Mouse (Mus musculus) limb, embryonic 14.5 days (tissue): ENCODE data around the gene Gm43738. TPM values are rescaled to one million over a fixed set of nuclear protein-coding genes. Genes with fewer than 3 reads are reported as not detected.
A peak's percentile ranks its signal among the peaks of the same experiment; 100 is the strongest.

Experiments
- ATAC-seq: fragments of 200-750 bp; cut with Nextera tagmentation; 2 replicates; pipeline ENCODE4 v1.8.0; 2017; ENCODE audit warnings: low read depth, moderate number of reproducible peaks, moderate TSS enrichment; ENCODE audit not compliant: low FRiP score
- DNase-seq: peaks from one replicate; pipeline ENCODE4 v3.0.0-alpha.2; 2015; ENCODE audit warnings: low spot score
- H3K27ac ChIP-seq: fragments of 300-500 bp; sonication (generic); replicated peaks from 2 replicates; pipeline ENCODE4 v1.5.1; 2014; ENCODE audit warnings: low read depth, mild to moderate bottlenecking, low read length, moderate library complexity, mixed read lengths
- H3K27me3 ChIP-seq: fragments of 300-500 bp; sonication (generic); 2 replicates; pipeline ENCODE4 v1.6.1; 2014; ENCODE audit warnings: low read length, mixed read lengths; ENCODE audit not compliant: control insufficient read depth, insufficient read depth
- H3K36me3 ChIP-seq: fragments of 300-500 bp; sonication (generic); 2 replicates; pipeline ENCODE4 v1.6.1; 2014; ENCODE audit warnings: mild to moderate bottlenecking, low read length, moderate library complexity, mixed read lengths; ENCODE audit not compliant: control insufficient read depth, insufficient read depth
- H3K4me1 ChIP-seq: fragments of 300-500 bp; sonication (generic); 2 replicates; pipeline ENCODE4 v1.6.1; 2014; ENCODE audit warnings: antibody characterized with exemption, low read length, mixed read lengths; ENCODE audit not compliant: control insufficient read depth, insufficient read depth
- H3K4me2 ChIP-seq: fragments of 300-500 bp; sonication (generic); replicated peaks from 2 replicates; pipeline ENCODE4 v1.6.1; 2014; ENCODE audit warnings: low read depth, mild to moderate bottlenecking, low read length, moderate library complexity; ENCODE audit not compliant: severe bottlenecking
- H3K4me3 ChIP-seq: fragments of 300-500 bp; sonication (generic); replicated peaks from 2 replicates; pipeline ENCODE4 v1.5.1; 2014; ENCODE audit warnings: low read length
- H3K9ac ChIP-seq: fragments of 300-500 bp; sonication (generic); 2 replicates; pipeline ENCODE4 v1.6.1; 2014; ENCODE audit warnings: mild to moderate bottlenecking, low read depth, low read length, moderate library complexity; ENCODE audit not compliant: severe bottlenecking
- H3K9me3 ChIP-seq: fragments of 300-500 bp; sonication (generic); 2 replicates; pipeline ENCODE4 v1.6.1; 2016; ENCODE audit warnings: low read length; ENCODE audit not compliant: control insufficient read depth
- POLR2A ChIP-seq: fragments of 200-500 bp; IDR thresholded peaks from 2 replicates; pipeline ENCODE4 v1.8.0; 2012; ENCODE audit warnings: inconsistent platforms, mild to moderate bottlenecking, moderate library complexity, borderline replicate concordance; ENCODE audit not compliant: insufficient read depth, insufficient read length; ENCODE audit errors: extremely low read depth
- WGBS: fragments of 180-500 bp; shearing (Covaris S2); extraction: QIAGEN DNeasy Blood & Tissue Kit; methylation state at CpG from one replicate; pipeline ENCODE4 v1.1.7; 2014; 5-methylcytosine and 5-hydroxymethylcytosine counted together
- polyA plus RNA-seq, 2 experiments: library from polyadenylated mRNA; depleted of rRNA in 1 of 2; stranded (reverse) in 1 of 2; unstranded in 1 of 2; fragments of >200 nt; fragmentation: Nextera tagmentation in 1 of 2; extraction: Ambion mirVana in 1 of 2; gene quantifications; 2 replicates each; pipeline versions ENCODE4 v1.2.1 to v1.2.3; 2012 to 2014

The Gm43738 gene
- polyA plus RNA-seq, 2 experiments, result 0.03 TPM; not detected in 1

DNA sequence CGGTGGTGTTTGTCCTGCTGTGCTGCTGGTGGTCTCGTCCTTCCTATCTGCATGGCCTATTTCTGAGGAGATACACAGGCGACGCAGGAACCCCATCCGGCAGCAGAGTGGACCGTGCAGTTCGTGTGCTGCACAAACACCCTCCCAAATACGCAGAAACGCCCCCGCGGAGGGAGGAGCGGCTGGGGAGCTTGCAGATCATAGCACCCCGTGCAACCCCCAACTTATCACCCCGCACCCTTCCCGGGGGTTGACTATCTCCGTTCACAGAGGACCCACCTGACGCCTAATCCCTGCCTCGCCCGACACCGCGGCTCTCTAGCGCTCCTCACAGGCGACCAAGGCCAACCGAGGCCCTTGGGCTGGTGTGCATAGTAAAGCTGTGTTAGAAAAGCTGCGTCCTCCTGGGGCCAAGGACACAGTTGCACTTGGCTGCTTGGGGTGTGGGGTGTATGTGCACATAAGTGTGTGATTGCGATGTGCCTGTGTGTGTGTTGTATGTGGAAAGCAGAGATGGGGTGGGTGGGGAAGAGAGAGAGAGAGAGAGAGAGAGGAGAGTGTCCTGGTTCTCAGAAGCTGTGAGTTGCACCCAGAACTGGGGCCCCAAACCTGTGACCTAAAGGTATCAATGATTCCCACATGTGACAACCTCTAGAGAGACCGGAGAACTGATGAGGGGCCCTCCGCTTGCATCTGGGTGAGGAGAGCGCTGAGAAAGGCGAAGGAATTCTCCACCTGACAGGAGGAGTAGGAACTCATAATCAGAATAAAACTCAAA lies 31.6 kb upstream of the Gm43738 start:
- DNase-seq (no peak), ATAC-seq (peak; percentile 30; the same call in 1 of the 2 replicates)
- 14% methylated on average over 30 of the region's 30 CpGs for WGBS
- no peak for TF ChIP-seq POLR2A
- Histone ChIP-seq H3K4me1 (no peaks in the 10 kb centered on the region; the same call in 1 of the 2 replicates), H3K27me3 (no peaks in the 10 kb centered on the region), H3K36me3 (no peaks in the 10 kb centered on the region), H3K9ac (peak overlapping the region; percentile 48), H3K9me3 (no peaks in the 10 kb centered on the region), H3K4me2 (peak overlapping the region; percentile 54), H3K4me3 (peak overlapping the region; percentile 32), H3K27ac (no peak overlapping the region)

DNA sequence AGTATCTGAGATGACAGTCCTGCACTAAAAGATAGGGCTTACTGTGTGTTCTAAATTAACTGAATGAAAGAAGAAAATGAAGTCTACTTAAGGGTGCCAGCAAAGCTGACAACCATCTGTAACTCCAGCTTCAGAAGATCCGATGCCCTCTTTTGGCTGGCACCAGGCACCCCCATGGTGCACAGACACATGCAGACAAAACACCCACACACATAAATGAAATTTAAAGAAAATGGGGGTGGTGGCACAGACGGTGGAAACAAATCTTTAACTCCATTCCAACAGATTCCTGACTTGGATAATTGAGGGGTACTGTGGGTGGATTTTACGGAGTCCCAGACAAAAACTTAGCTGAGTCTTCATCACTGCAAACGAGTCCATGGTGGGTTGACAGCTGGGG lies 30.9 kb upstream of the Gm43738 start:
- DNase-seq, result no peak
- 47% methylated on average over 4 of the region's 4 CpGs for WGBS
- Histone ChIP-seq H3K9ac (0 out of 2 replicates have a peak overlapping the region, but pooled peaks have one; percentile 48), H3K27me3 (no peaks in the 10 kb centered on the region), H3K4me1 (no peaks in the 10 kb centered on the region; the same call in 1 of the 2 replicates), H3K4me3 (peak overlapping the region; percentile 32; the same call in 1 of the 2 replicates), H3K9me3 (no peaks in the 10 kb centered on the region), H3K36me3 (no peaks in the 10 kb centered on the region), H3K4me2 (peak overlapping the region; percentile 54), H3K27ac (no peak overlapping the region)
- ATAC-seq, result no peak
- no peak for TF ChIP-seq POLR2A

DNA sequence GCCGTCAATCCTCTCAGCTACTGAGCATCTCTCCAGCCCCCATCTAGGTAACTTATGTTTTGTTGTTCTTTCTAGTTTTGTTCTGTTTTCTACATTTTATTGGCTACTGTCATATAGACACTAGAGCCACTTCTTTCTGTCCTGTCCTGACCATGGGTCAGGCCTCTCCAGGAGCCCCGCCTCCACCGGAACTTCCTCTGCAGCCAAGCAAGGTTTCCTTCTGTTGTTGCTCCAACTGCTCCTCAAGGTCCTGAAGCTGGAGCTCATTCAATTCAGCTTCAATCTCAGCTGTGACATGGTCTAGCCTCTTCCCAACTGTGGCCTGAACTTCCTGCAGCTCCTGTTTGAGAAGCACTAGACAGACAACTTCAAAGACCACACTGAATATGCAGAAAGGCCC lies 29.0 kb upstream of the Gm43738 start:
- no peaks in the 10 kb centered on the region for H3K27me3 ChIP-seq
- DNase-seq, result no peak
- H3K4me1 ChIP-seq, result no peaks in the 10 kb centered on the region; the same call in 1 of the 2 replicates
- H3K27ac ChIP-seq, result no peak overlapping the region
- H3K36me3 ChIP-seq, result no peaks in the 10 kb centered on the region
- no peaks in the 10 kb centered on the region for H3K9me3 ChIP-seq
- H3K9ac ChIP-seq, result no peak overlapping the region
- H3K4me2 ChIP-seq, result no peak overlapping the region
- no peak for ATAC-seq
- H3K4me3 ChIP-seq, result no peak overlapping the region
- no peak for TF ChIP-seq POLR2A
- WGBS, result 94% methylated on average over 3 of the region's 3 CpGs

DNA sequence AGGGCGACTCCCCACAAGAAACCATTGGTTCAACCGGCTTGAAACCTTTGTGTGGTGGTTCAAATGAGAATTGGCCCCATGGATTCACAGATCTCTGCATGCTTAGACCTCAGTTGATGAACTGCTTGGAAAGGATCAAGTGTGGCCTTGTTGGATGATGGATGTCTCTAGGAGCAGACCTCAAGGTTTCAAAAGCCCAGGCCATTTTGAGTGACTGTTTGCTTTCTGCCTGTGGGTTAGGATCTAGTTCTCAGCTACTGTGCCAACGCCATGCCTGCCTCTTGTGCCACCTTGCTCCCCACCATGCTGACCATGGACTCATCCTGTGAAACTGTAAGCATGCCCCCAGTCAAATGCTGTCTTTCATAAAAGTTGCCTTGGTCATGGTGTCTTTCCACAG lies 25.1 kb upstream of the Gm43738 start:
- H3K9ac ChIP-seq, result no peak overlapping the region
- WGBS, result 89% methylated on average over 3 of the region's 3 CpGs
- ATAC-seq (no peak), DNase-seq (no peak)
- H3K36me3 ChIP-seq, result no peaks in the 10 kb centered on the region
- H3K9me3 ChIP-seq, result no peaks in the 10 kb centered on the region
- no peak overlapping the region for H3K4me3 ChIP-seq
- TF ChIP-seq POLR2A, result no peak
- H3K4me1 ChIP-seq, result no peaks in the 10 kb centered on the region
- no peaks in the 10 kb centered on the region for H3K27me3 ChIP-seq
- no peak overlapping the region for H3K4me2 ChIP-seq
- no peak overlapping the region for H3K27ac ChIP-seq

DNA sequence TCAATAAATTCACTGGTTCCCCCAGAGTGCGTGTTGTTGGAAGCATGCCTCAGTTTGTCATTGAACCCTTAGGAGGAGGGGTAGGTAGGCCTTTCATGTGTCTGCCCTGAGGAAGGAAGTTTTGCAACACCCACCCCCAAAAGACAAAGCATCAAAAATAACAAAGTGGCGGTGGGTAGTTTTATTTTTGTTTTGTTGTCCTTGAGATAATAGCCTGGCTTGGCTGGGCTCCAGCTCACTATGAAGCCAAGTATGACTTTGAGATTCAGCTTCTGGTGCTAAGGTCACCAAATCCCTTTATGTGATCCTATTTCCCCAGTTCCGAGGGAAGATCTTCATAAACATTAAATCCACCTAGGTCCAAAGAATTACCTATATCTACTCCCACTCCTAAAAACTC lies 23.3 kb upstream of the Gm43738 start:
- ATAC-seq (no peak), DNase-seq (no peak)
- WGBS, result 75% methylated on average over 3 of the region's 3 CpGs
- H3K4me2 ChIP-seq, result no peak overlapping the region
- no peaks in the 10 kb centered on the region for H3K4me1 ChIP-seq
- no peak overlapping the region for H3K9ac ChIP-seq
- TF ChIP-seq POLR2A, result no peak
- no peak overlapping the region for H3K4me3 ChIP-seq
- no peaks in the 10 kb centered on the region for H3K36me3 ChIP-seq
- no peaks in the 10 kb centered on the region for H3K27me3 ChIP-seq
- no peak overlapping the region for H3K27ac ChIP-seq
- no peaks in the 10 kb centered on the region for H3K9me3 ChIP-seq
